Mouse (Mus musculus): ENCODE results near the gene Gtpbp8. TPM values are rescaled to one million over a fixed set of nuclear protein-coding genes. Genes with fewer than 3 reads are reported as not detected.

Gtpbp8 gene
- 13.0 TPM for polyA plus RNA-seq (2017; shearing (Covaris generic))

GRCm38 (mm10) chr16:44745866-44746562 is at the start of gene Gtpbp8:
Gene Gtpbp8, minus strand, starts transcription at chr16:44746363.

GRCm38 (mm10) chr16:44765555-44766319 is 19.6 kb upstream of the Gtpbp8 start, which contains the start of gene Cd200r1:
Gene Cd200r1, plus strand, starts transcription at chr16:44765736.

GRCm38 (mm10) chr16:44724083-44724787 is 21.9 kb downstream of the Gtpbp8 start, which contains the start of gene Nepro:
Gene Nepro, plus strand, starts transcription at chr16:44724301.

Other genes with a start within 250 kb of the Gtpbp8 start
- gene Boc, start 187.5 kb downstream of the Gtpbp8 start, polyA plus RNA-seq (2017; shearing (Covaris generic)): not detected
- 8.0 TPM for gene Nepro, start 22.1 kb downstream of the Gtpbp8 start, polyA plus RNA-seq (2017; shearing (Covaris generic))
- gene Cd200r1, start 19.4 kb upstream of the Gtpbp8 start, polyA plus RNA-seq (2017; shearing (Covaris generic)): 7.6 TPM
- 4.9 TPM for gene Cd200r4, start 65.4 kb upstream of the Gtpbp8 start, polyA plus RNA-seq (2017; shearing (Covaris generic))
- gene Cd200r2, start 120.7 kb upstream of the Gtpbp8 start, polyA plus RNA-seq (2017; shearing (Covaris generic)): not detected
- 3.8 TPM for gene Cd200r3, start 197.3 kb upstream of the Gtpbp8 start, polyA plus RNA-seq (2017; shearing (Covaris generic))

Data from naive thymus-derived CD4-positive, alpha-beta T cell, adult 5 months (primary cell).